Mouse (Mus musculus): ENCODE measurements around the gene Cdc14b.

DNA sequence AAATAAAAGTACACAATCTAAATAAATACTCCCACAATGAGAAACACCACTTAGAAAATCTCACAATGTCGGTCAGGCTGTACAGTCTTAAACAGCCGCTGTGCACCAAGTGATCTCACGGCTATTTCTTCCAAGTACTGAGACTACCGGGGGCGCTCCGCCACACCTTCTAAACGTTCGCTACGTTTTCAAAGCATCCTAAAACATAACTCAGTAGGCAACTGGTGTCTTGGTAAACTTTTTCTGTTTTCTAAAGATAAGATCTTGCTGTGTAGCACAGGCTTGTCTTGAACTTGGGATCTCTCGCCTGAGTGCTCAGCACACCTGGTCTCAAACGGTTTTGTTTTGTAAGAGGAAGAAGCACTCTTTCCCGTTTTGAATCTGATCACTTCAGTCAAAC, 29.0 kb downstream of the Cdc14b start:
- TF ChIP-seq FLI1 (IDR thresholded peaks at IDR 0.05; ENCODE audit: low read length) (no peak), GATA1 (IDR thresholded peaks at IDR 0.05; ENCODE audit: borderline replicate concordance, low read length) (no peak)
